Mouse (Mus musculus): Measurements from ENCODE around the gene Apc2. TPM values are rescaled to one million over a fixed set of nuclear protein-coding genes. Genes with fewer than 3 reads are reported as not detected.
A peak's percentile ranks its signal among the peaks of the same experiment; 100 is the strongest.

Gene Apc2
- polyA plus RNA-seq, 1 experiment from 2014 or later, result 2.4 TPM

GRCm38 (mm10) chr10:80255881-80256535 is 39.8 kb upstream of the Apc2 start:
- no peak for ATAC-seq (replicated peaks; ENCODE audit: low FRiP score)
- no peaks in the 10 kb centered on the region for H3K9me3 ChIP-seq (replicated peaks)
- peaks cover 25% of the 10 kb centered on the region for H3K4me1 ChIP-seq
- peaks cover 68% of the 10 kb centered on the region for H3K36me3 ChIP-seq
- no peak overlapping the region for H3K9ac ChIP-seq
- H3K4me3 ChIP-seq (replicated peaks), result no peak overlapping the region
- no peaks in the 10 kb centered on the region for H3K27me3 ChIP-seq
- WGBS, result 86% methylated on average over 5 of the region's 5 CpGs
- H3K4me2 ChIP-seq, result no peak overlapping the region
- H3K27ac ChIP-seq, result no peak overlapping the region

GRCm38 (mm10) chr10:80257936-80258335 is 37.8 kb upstream of the Apc2 start:
- no peak overlapping the region for H3K27ac ChIP-seq
- H3K9ac ChIP-seq, result no peak overlapping the region
- 85% methylated on average over 2 of the region's 2 CpGs for WGBS
- H3K4me2 ChIP-seq, result no peak overlapping the region
- H3K4me1 ChIP-seq, result peaks cover 39% of the 10 kb centered on the region
- ATAC-seq (replicated peaks; ENCODE audit: low FRiP score), result no peak
- no peak overlapping the region for H3K4me3 ChIP-seq (replicated peaks)
- H3K9me3 ChIP-seq (replicated peaks), result no peaks in the 10 kb centered on the region
- peaks cover 61% of the 10 kb centered on the region for H3K36me3 ChIP-seq
- H3K27me3 ChIP-seq, result no peaks in the 10 kb centered on the region

DNA sequence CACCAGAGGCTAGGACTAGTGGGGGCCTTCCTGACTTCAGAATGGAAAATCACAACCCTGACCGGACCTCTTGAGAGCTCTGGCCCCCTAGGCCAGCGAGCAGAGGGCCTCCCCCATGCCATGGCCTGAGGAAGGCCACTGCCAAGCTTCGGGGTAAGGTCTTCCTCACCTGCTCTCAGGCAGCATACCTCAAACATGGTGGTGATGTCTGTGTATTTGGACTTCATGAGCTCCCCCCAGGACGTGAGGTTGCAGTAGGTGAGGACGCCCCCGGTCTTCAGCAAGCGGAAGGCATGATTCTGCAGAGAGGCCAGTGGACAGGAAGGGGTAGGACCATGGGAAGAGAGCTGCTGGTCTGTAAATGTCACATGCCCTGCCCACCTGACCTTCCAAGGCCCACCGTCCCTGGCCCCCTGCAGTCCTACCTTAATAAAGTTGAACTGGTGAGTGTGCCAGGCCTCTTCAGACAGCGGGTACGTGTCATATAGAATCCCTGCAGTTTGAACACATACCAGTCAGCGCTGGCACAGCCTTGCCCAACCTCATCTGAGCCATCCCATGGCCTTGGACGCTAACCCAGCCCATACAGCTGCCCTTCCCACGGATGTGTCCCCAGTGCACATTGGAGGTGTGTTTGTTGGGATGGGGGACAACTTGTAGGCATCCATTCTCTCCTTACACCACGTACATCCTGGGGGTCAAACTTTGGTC is 36.9 kb upstream of the Apc2 start:
- Histone ChIP-seq H3K4me3 (replicated peaks) (peak overlapping the region; percentile 55; the same call in 1 of the 2 replicates), H3K27me3 (no peaks in the 10 kb centered on the region), H3K9me3 (replicated peaks) (no peaks in the 10 kb centered on the region), H3K27ac (peak overlapping the region; percentile 99; the same call in 1 of the 2 replicates), H3K4me2 (peak overlapping the region; percentile 96), H3K4me1 (peaks cover 41% of the 10 kb centered on the region), H3K36me3 (peaks cover 52% of the 10 kb centered on the region), H3K9ac (peak overlapping the region; percentile 63; the same call in 1 of the 2 replicates)
- WGBS, result 86% methylated on average over 14 of the region's 14 CpGs
- no peak for ATAC-seq (replicated peaks; ENCODE audit: low FRiP score)

DNA sequence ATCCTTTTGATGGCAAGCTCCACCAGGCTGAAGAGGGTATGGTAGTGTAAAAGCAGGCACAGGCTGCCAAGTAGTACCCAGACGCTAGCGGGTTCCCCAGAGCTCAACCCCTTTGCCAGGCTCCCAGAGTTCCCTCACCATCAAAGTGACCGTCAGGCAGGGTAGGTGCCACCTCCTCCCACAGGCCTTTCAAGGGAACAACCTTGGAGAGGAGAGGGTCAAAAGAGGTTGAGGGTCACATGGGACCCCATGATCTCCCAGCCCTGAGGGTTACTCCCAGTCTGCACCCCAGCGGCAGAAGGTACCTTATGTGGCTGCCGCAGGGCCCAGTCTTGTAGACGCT is 36.3 kb upstream of the Apc2 start:
- Histone ChIP-seq H3K4me2 (peak overlapping the region; percentile 96), H3K9ac (peak overlapping the region; percentile 63), H3K27ac (peak overlapping the region; percentile 99), H3K4me3 (replicated peaks) (peak overlapping the region; percentile 55), H3K9me3 (replicated peaks) (no peaks in the 10 kb centered on the region), H3K36me3 (peaks cover 46% of the 10 kb centered on the region), H3K27me3 (no peaks in the 10 kb centered on the region), H3K4me1 (peaks cover 41% of the 10 kb centered on the region)
- ATAC-seq (replicated peaks; ENCODE audit: low FRiP score), result no peak
- WGBS, result 71% methylated on average over 6 of the region's 6 CpGs

DNA sequence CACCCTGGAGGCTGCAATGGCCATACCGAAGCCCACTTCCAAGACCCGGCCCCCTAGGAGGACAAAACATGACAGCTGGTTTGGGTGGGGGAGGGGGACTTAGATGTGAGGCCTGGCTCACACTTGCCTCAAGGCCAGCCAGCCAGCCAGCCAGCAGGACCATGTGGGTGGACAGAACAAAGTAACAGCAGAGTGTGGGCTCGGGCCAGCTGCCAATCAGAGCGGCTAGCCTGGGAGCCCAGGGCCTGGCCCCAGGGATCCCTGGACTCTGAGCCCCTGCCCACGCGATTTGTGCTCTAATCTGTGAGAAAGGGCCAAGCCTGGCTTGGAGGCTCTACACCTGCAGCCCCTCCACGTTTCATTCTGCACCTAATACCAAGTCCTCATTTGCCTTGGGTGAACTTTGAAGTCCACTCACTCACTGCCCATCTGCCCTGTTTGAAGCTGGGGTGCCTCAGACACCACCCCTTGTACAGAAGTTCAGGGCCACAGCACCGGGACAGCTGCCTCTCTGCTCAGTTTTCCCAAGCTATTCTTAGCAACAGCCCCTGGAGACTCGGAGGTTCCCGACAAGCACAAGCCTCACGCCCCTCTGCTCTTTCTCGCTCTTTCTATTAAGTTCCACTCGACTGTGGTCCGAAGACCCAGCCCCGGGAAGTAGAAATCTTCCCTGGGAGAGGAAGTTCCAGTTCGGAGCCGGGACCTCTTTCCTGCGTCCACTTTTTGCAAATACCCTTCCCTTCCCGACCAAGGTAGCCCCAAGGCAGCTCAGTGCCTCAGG is 35.7 kb upstream of the Apc2 start:
- ATAC-seq (replicated peaks; ENCODE audit: low FRiP score), result no peak
- peak overlapping the region; percentile 96 for H3K4me2 ChIP-seq
- H3K4me3 ChIP-seq (replicated peaks), result peak overlapping the region; percentile 55
- peak overlapping the region; percentile 63 for H3K9ac ChIP-seq
- 6% methylated on average over 19 of the region's 19 CpGs for WGBS
- peaks cover 41% of the 10 kb centered on the region for H3K4me1 ChIP-seq
- peak overlapping the region; percentile 99 for H3K27ac ChIP-seq
- no peaks in the 10 kb centered on the region for H3K27me3 ChIP-seq
- peaks cover 40% of the 10 kb centered on the region for H3K36me3 ChIP-seq
- no peaks in the 10 kb centered on the region for H3K9me3 ChIP-seq (replicated peaks)

- Histone ChIP-seq H3K27me3 (no peaks in the 10 kb centered on the region), H3K4me3 (replicated peaks) (peak within 1 kb of the TSS; percentile 55), H3K4me1 (peaks cover 46% of the 10 kb centered on the region), H3K9ac (peak within 1 kb of the TSS; percentile 63), H3K27ac (peak within 1 kb of the TSS; percentile 99), H3K36me3 (peaks cover 32% of the 10 kb centered on the region), H3K4me2 (peak within 1 kb of the TSS; percentile 96), H3K9me3 (replicated peaks) (no peaks in the 10 kb centered on the region)
- under 1% methylated on average over 49 of the region's 49 CpGs for WGBS
- ATAC-seq (replicated peaks; ENCODE audit: low FRiP score), result peak; percentile 92
Measured at GRCm38 (mm10) chr10:80260642-80261584, 34.9 kb upstream of the Apc2 start, which contains the start of the genes Gamt and Dazap1. Gene Gamt (minus strand): TSS chr10:80261012. Gene Dazap1 (plus strand): TSS chr10:80261486.

- Histone ChIP-seq H3K27ac (peak overlapping the region; percentile 99), H3K36me3 (peaks cover 25% of the 10 kb centered on the region), H3K4me3 (replicated peaks) (peak overlapping the region; percentile 55), H3K9me3 (replicated peaks) (no peaks in the 10 kb centered on the region), H3K9ac (peak overlapping the region; percentile 48), H3K4me2 (peak overlapping the region; percentile 96), H3K27me3 (no peaks in the 10 kb centered on the region), H3K4me1 (peaks cover 53% of the 10 kb centered on the region)
- under 1% methylated on average over 14 of the region's 14 CpGs for WGBS
- ATAC-seq (replicated peaks; ENCODE audit: low FRiP score), result peak; percentile 72
Measured at GRCm38 (mm10) chr10:80261585-80261968, 34.2 kb upstream of the Apc2 start.

GRCm38 (mm10) chr10:80262169-80262568 is 33.6 kb upstream of the Apc2 start:
- Histone ChIP-seq H3K4me1 (peaks cover 58% of the 10 kb centered on the region), H3K9ac (peak overlapping the region; percentile 48), H3K9me3 (replicated peaks) (no peaks in the 10 kb centered on the region), H3K4me3 (replicated peaks) (peak overlapping the region; percentile 55), H3K27me3 (no peaks in the 10 kb centered on the region), H3K4me2 (peak overlapping the region; percentile 96), H3K27ac (peak overlapping the region; percentile 99), H3K36me3 (peaks cover 22% of the 10 kb centered on the region)
- ATAC-seq (replicated peaks; ENCODE audit: low FRiP score), result no peak
- 75% methylated on average over 12 of the region's 12 CpGs for WGBS

- no peak overlapping the region for H3K27ac ChIP-seq
- 90% methylated on average over 10 of the region's 10 CpGs for WGBS
- ATAC-seq (replicated peaks; ENCODE audit: low FRiP score), result no peak
Measured at GRCm38 (mm10) chr10:80262776-80263365, 32.9 kb upstream of the Apc2 start.

GRCm38 (mm10) chr10:80264341-80265148 is 31.2 kb upstream of the Apc2 start:
- Histone ChIP-seq H3K36me3 (peaks cover 22% of the 10 kb centered on the region), H3K4me2 (peak overlapping the region; percentile 83), H3K4me3 (replicated peaks) (peak overlapping the region; percentile 98), H3K27me3 (no peaks in the 10 kb centered on the region), H3K27ac (peak overlapping the region; percentile 82), H3K9me3 (replicated peaks) (no peaks in the 10 kb centered on the region), H3K9ac (peak overlapping the region; percentile 100), H3K4me1 (peaks cover 65% of the 10 kb centered on the region)
- ATAC-seq (replicated peaks; ENCODE audit: low FRiP score), result peak; percentile 33
- WGBS, result 1% methylated on average over 81 of the region's 81 CpGs

More at GRCm38 (mm10) chr10:80262776-80263365, 32.9 kb upstream of the Apc2 start:
- H3K36me3 ChIP-seq, result peaks cover 23% of the 10 kb centered on the region
- H3K4me2 ChIP-seq, result no peak overlapping the region
- no peaks in the 10 kb centered on the region for H3K27me3 ChIP-seq
- no peak overlapping the region for H3K9ac ChIP-seq
- H3K9me3 ChIP-seq (replicated peaks), result no peaks in the 10 kb centered on the region
- no peak overlapping the region for H3K4me3 ChIP-seq (replicated peaks)
- H3K4me1 ChIP-seq, result peaks cover 65% of the 10 kb centered on the region

All from kidney, embryonic 15.5 days (tissue).